Mouse (Mus musculus) neural tube, embryonic 15.5 days (tissue): Measurements from ENCODE around the gene Wdr26. TPM values are rescaled to one million over a fixed set of nuclear protein-coding genes. Genes with fewer than 3 reads are reported as not detected.

Source experiments
- ATAC-seq: fragments of 200-750 bp; cut with Nextera tagmentation; 2 replicates; pipeline ENCODE4 v1.8.0; 2017; ENCODE audit warnings: mild to moderate bottlenecking, moderate TSS enrichment, moderate library complexity; ENCODE audit not compliant: low FRiP score
- H3K27ac ChIP-seq: fragments of 300-500 bp; sonication (generic); replicated peaks from 2 replicates; pipeline ENCODE4 v1.5.1; 2015; ENCODE audit warnings: mild to moderate bottlenecking, inconsistent platforms
- H3K27me3 ChIP-seq: fragments of 300-500 bp; sonication (generic); replicated peaks from 2 replicates; pipeline ENCODE4 v1.6.1; 2015; ENCODE audit warnings: inconsistent platforms
- H3K36me3 ChIP-seq: fragments of 300-500 bp; sonication (generic); 2 replicates; pipeline ENCODE4 v1.6.1; 2015; ENCODE audit warnings: inconsistent platforms
- H3K4me1 ChIP-seq: fragments of 300-500 bp; sonication (generic); 2 replicates; pipeline ENCODE4 v1.6.1; 2015; ENCODE audit warnings: inconsistent platforms
- H3K4me2 ChIP-seq: fragments of 300-500 bp; sonication (generic); 2 replicates; pipeline ENCODE4 v1.6.1; 2015; ENCODE audit warnings: inconsistent platforms, mild to moderate bottlenecking, moderate library complexity
- H3K4me3 ChIP-seq: fragments of 300-500 bp; sonication (generic); replicated peaks from 2 replicates; pipeline ENCODE4 v1.5.1; 2015; ENCODE audit warnings: mild to moderate bottlenecking, inconsistent platforms
- H3K9ac ChIP-seq: fragments of 300-500 bp; sonication (generic); replicated peaks from 2 replicates; pipeline ENCODE4 v1.6.1; 2015; ENCODE audit warnings: mild to moderate bottlenecking, inconsistent platforms
- H3K9me3 ChIP-seq: fragments of 300-500 bp; sonication (generic); replicated peaks from 2 replicates; pipeline ENCODE4 v1.6.1; 2016; ENCODE audit warnings: inconsistent platforms
- WGBS: fragments of 180-500 bp; shearing (Covaris S2); methylation state at CpG from one replicate; pipeline ENCODE4 v1.1.7; 2015; ENCODE audit warnings: mixed read lengths; 5-methylcytosine and 5-hydroxymethylcytosine counted together
- polyA plus RNA-seq: library from polyadenylated mRNA; unstranded; fragments of >200 nt; fragmentation: Nextera tagmentation; extraction: Ambion mirVana; gene quantifications from 2 replicates; pipeline ENCODE4 v1.2.1, GENCODE M21; 2015

The Wdr26 gene
- polyA plus RNA-seq, 1 experiment from 2014 or later = 32.1 TPM

- ATAC-seq = no peak
- H3K36me3 ChIP-seq = peaks cover 66% of the 10 kb centered on the region
- H3K9ac ChIP-seq = no peak overlapping the region
- 93% methylated on average over 2 of the region's 2 CpGs for WGBS
- H3K4me2 ChIP-seq = no peak overlapping the region
- H3K4me1 ChIP-seq = no peaks in the 10 kb centered on the region
- no peaks in the 10 kb centered on the region for H3K27me3 ChIP-seq
- H3K27ac ChIP-seq = no peak overlapping the region
- H3K4me3 ChIP-seq = no peak overlapping the region
- H3K9me3 ChIP-seq = no peaks in the 10 kb centered on the region
These were observed 87.7 kb downstream of the Wdr26 start for GRCm38 (mm10) chr1:181124145-181124544.

Other genes with a start within 250 kb of the Wdr26 start
- 7.4 and 7.6 TPM in 2 replicates for gene Ephx1, start 191.1 kb downstream of the Wdr26 start, polyA plus RNA-seq
- 0.10 and 0.13 TPM in 2 replicates for gene 9130409I23Rik, start 160.8 kb downstream of the Wdr26 start, polyA plus RNA-seq
- gene Nvl, start 67.8 kb downstream of the Wdr26 start, polyA plus RNA-seq = 38.4 and 45.3 TPM in 2 replicates
- 52.7 and 66.7 TPM in 2 replicates for gene Cnih4, start 67.3 kb downstream of the Wdr26 start, polyA plus RNA-seq
- 15.8 and 20.2 TPM in 2 replicates for gene Cnih3, start 140.6 kb upstream of the Wdr26 start, polyA plus RNA-seq